Mouse (Mus musculus): ENCODE data around the gene Crybg1. TPM values are rescaled to one million over a fixed set of nuclear protein-coding genes. Genes with fewer than 3 reads are reported as not detected.
A peak's percentile ranks its signal among the peaks of the same experiment; 100 is the strongest.

The Crybg1 gene
- 0.78 and 0.83 TPM in 2 replicates for polyA plus RNA-seq (2016; fragmentation: Nextera tagmentation; extraction: Ambion mirVana)

GRCm38 (mm10) chr10:44148337-44149317 lies at the start of gene Crybg1:
TSS of gene Crybg1 (minus strand) at chr10:44148853.
- Histone ChIP-seq H3K9me3 (no peaks in the 10 kb centered on the region), H3K36me3 (replicated peaks) (no peaks in the 10 kb centered on the region), H3K4me3 (peak within 1 kb of the TSS; percentile 59), H3K27ac (replicated peaks) (no peak within 1 kb of the TSS; the same call in 1 of the 2 replicates), H3K27me3 (replicated peaks; ENCODE audit: low read depth, poor library complexity, severe bottlenecking) (peaks cover 26% of the 10 kb centered on the region), H3K4me1 (peaks cover 13% of the 10 kb centered on the region)
- WGBS, result 3% methylated on average over 53 of the region's 53 CpGs
- DNase-seq (ENCODE audit: low spot score), result peak; percentile 88

DNA sequence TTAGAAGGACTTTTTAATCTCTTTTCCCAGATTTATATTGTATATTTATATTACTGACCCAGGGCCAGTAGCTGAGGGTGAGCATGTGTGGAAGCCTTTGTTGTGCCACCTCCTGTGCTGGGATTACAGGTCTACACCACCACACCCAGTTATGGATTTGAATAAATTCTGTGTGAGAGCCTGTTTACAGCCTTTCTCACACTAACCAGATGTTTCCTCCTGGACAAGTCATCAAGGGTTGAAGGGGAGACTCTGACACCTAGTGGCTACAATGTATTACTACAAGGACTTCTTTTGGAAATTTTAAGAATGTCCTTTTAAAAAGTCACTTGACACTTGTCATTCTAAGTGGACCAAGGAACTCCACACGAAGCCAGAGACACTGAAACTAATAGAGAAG lies 28.7 kb upstream of the Crybg1 start:
- 0% methylated on average over 1 of the region's 1 CpGs for WGBS
- no peak overlapping the region for H3K27ac ChIP-seq (replicated peaks)
- H3K36me3 ChIP-seq (replicated peaks), result no peaks in the 10 kb centered on the region
- no peaks in the 10 kb centered on the region for H3K4me1 ChIP-seq
- H3K4me3 ChIP-seq, result no peak overlapping the region
- DNase-seq (ENCODE audit: low spot score), result no peak
- no peaks in the 10 kb centered on the region for H3K27me3 ChIP-seq (replicated peaks; ENCODE audit: low read depth, poor library complexity, severe bottlenecking)
- no peaks in the 10 kb centered on the region for H3K9me3 ChIP-seq

- Histone ChIP-seq H3K9me3 (no peaks in the 10 kb centered on the region), H3K27ac (replicated peaks) (no peak overlapping the region), H3K27me3 (replicated peaks; ENCODE audit: low read depth, poor library complexity, severe bottlenecking) (no peaks in the 10 kb centered on the region), H3K36me3 (replicated peaks) (no peaks in the 10 kb centered on the region), H3K4me1 (no peaks in the 10 kb centered on the region), H3K4me3 (no peak overlapping the region)
- DNase-seq (ENCODE audit: low spot score), result no peak
Observed at GRCm38 (mm10) chr10:44176548-44176947, 27.9 kb upstream of the Crybg1 start.

DNA sequence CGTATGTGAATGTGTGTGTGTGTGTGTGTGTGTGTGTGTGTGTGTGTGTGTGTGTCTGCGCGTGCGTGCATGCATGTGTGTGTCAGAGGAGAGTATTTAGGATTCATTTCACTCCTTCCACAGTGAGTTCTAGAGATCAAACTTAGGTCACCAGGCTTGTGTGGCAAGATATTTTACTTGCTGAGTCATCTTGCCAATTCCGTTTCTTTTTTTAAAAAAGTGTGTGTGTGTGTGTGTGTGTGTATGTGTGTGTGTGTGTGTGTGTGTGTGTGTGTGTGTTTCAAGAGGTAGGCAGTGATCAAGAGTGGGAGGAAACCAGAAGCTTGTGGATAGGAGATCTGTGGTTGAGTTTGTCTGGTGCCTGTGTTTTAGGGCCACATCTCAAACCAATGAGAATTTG lies 27.5 kb upstream of the Crybg1 start:
- Histone ChIP-seq H3K4me3 (no peak overlapping the region), H3K36me3 (replicated peaks) (no peaks in the 10 kb centered on the region), H3K9me3 (no peaks in the 10 kb centered on the region), H3K27ac (replicated peaks) (no peak overlapping the region), H3K4me1 (no peaks in the 10 kb centered on the region), H3K27me3 (replicated peaks; ENCODE audit: low read depth, poor library complexity, severe bottlenecking) (no peaks in the 10 kb centered on the region)
- 98% methylated on average over 5 of the region's 5 CpGs for WGBS
- no peak for DNase-seq (ENCODE audit: low spot score)

DNA sequence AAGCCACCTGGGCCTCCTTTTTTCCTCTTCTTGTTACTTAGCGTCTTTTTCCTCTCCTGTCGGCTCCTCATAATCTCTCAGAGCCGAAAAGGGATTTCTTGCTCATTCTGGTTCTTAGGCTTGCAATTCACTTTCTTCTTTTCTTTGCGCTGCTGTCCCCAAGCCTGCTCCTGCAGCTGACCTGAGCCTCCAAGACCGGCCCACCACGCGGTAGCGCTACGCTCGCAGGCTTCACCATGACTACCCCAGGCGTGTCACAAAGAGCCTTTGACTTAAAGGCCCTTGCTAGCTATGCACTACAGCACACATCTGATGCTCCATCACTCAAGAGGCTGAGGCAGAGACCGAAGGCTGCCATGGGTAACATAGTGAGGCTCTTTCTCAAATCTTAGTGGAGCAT lies 21.5 kb upstream of the Crybg1 start:
- Histone ChIP-seq H3K4me1 (no peaks in the 10 kb centered on the region), H3K27ac (replicated peaks) (no peak overlapping the region), H3K27me3 (replicated peaks; ENCODE audit: low read depth, poor library complexity, severe bottlenecking) (no peaks in the 10 kb centered on the region), H3K4me3 (no peak overlapping the region), H3K36me3 (replicated peaks) (no peaks in the 10 kb centered on the region), H3K9me3 (no peaks in the 10 kb centered on the region)
- 85% methylated on average over 12 of the region's 12 CpGs for WGBS
- no peak for DNase-seq (ENCODE audit: low spot score)

DNA sequence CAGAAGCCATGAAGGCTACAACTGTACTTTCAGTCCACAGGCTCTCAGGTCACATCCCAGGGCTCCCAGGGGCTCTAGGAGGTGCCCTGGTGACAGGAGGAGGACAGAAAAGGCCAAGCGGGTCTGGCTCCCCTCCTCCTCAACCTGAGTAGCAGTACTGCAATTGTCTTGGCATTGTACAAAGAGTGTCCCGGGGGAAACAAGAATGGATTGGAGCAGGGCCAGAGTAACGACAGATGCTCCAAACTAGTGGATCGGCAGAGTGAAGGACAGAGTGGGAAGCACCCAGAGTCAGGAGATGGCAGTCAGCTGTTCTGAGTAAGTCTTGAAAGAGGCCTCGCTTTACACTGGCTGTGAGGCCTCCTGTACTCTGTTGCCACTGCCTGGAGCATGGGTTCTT lies 18.4 kb upstream of the Crybg1 start:
- 82% methylated on average over 5 of the region's 5 CpGs for WGBS
- no peak for DNase-seq (ENCODE audit: low spot score)

GRCm38 (mm10) chr10:44164258-44164975 lies 15.8 kb upstream of the Crybg1 start:
- Histone ChIP-seq H3K27ac (replicated peaks) (no peak overlapping the region), H3K4me3 (no peak overlapping the region), H3K36me3 (replicated peaks) (no peaks in the 10 kb centered on the region), H3K27me3 (replicated peaks; ENCODE audit: low read depth, poor library complexity, severe bottlenecking) (no peaks in the 10 kb centered on the region), H3K4me1 (no peaks in the 10 kb centered on the region), H3K9me3 (no peaks in the 10 kb centered on the region)
- no peak for DNase-seq (ENCODE audit: low spot score)
- 80% methylated on average over 8 of the region's 8 CpGs for WGBS

More for the DNA sequence above, 18.4 kb upstream of the Crybg1 start:
- Histone ChIP-seq H3K4me3 (no peak overlapping the region), H3K27ac (replicated peaks) (no peak overlapping the region; the same call in 1 of the 2 replicates), H3K27me3 (replicated peaks; ENCODE audit: low read depth, poor library complexity, severe bottlenecking) (no peaks in the 10 kb centered on the region), H3K4me1 (no peaks in the 10 kb centered on the region), H3K36me3 (replicated peaks) (no peaks in the 10 kb centered on the region), H3K9me3 (no peaks in the 10 kb centered on the region)

- no peak overlapping the region for H3K4me3 ChIP-seq
- H3K27me3 ChIP-seq (replicated peaks; ENCODE audit: low read depth, poor library complexity, severe bottlenecking), result no peaks in the 10 kb centered on the region
- no peak overlapping the region for H3K27ac ChIP-seq (replicated peaks)
- no peak for DNase-seq (ENCODE audit: low spot score)
- H3K9me3 ChIP-seq, result no peaks in the 10 kb centered on the region
- H3K36me3 ChIP-seq (replicated peaks), result no peaks in the 10 kb centered on the region
- no peaks in the 10 kb centered on the region for H3K4me1 ChIP-seq
- 91% methylated on average over 4 of the region's 4 CpGs for WGBS
Observed at GRCm38 (mm10) chr10:44163028-44163427, 14.4 kb upstream of the Crybg1 start.

DNA sequence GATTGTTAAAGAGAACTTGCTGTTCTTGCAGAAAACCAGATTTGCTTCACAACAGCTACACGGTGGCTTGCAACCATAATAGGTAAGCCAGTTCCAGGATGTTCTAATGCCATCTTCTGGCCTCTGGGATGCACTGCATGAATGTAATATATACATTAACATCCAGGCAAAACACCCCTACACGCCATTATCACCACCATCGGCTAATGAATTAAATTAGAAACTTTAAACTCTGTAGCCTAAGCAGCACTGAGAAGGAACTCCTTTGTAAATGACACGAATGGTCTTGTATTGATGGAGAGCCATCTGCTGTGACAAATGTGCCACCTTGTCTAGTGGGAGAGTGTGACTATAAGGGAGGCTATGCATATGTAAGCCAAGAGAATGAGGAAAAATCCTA lies 11.5 kb upstream of the Crybg1 start:
- H3K36me3 ChIP-seq (replicated peaks), result no peaks in the 10 kb centered on the region
- no peaks in the 10 kb centered on the region for H3K4me1 ChIP-seq
- 57% methylated on average over 4 of the region's 4 CpGs for WGBS
- no peaks in the 10 kb centered on the region for H3K9me3 ChIP-seq
- no peak overlapping the region for H3K4me3 ChIP-seq
- H3K27me3 ChIP-seq (replicated peaks; ENCODE audit: low read depth, poor library complexity, severe bottlenecking), result no peaks in the 10 kb centered on the region
- no peak overlapping the region for H3K27ac ChIP-seq (replicated peaks)
- DNase-seq (ENCODE audit: low spot score), result no peak

DNA sequence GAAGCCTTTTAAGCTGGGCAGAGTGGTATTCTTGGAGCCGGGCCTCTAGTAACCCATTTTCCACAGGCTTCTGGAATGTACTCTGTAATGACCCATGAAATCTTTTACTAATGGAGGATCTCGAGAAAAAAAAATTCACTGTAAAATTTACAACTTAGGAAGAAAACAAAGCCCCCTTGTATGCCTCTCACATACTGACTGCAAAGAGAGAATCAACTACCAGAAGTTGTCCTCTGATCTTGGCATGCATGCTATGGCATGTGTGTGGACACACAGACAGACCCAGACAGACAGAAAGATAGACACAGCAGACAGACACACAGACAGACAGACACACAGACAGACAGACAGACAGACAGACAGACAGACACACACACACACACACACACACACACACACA lies 8.8 kb upstream of the Crybg1 start:
- Histone ChIP-seq H3K9me3 (no peaks in the 10 kb centered on the region), H3K4me3 (no peak overlapping the region), H3K27ac (replicated peaks) (no peak overlapping the region), H3K4me1 (no peaks in the 10 kb centered on the region), H3K27me3 (replicated peaks; ENCODE audit: low read depth, poor library complexity, severe bottlenecking) (no peaks in the 10 kb centered on the region), H3K36me3 (replicated peaks) (no peaks in the 10 kb centered on the region)
- WGBS, result 58% methylated on average over 2 of the region's 2 CpGs
- no peak for DNase-seq (ENCODE audit: low spot score)

- Histone ChIP-seq H3K9me3 (no peaks in the 10 kb centered on the region), H3K27me3 (replicated peaks; ENCODE audit: low read depth, poor library complexity, severe bottlenecking) (peaks cover 26% of the 10 kb centered on the region), H3K4me1 (peaks cover 13% of the 10 kb centered on the region), H3K4me3 (no peak overlapping the region), H3K36me3 (replicated peaks) (no peaks in the 10 kb centered on the region), H3K27ac (replicated peaks) (no peak overlapping the region)
- 94% methylated on average over 2 of the region's 2 CpGs for WGBS
- no peak for DNase-seq (ENCODE audit: low spot score)
Observed at GRCm38 (mm10) chr10:44150501-44150900, 1.8 kb upstream of the Crybg1 start.

DNA sequence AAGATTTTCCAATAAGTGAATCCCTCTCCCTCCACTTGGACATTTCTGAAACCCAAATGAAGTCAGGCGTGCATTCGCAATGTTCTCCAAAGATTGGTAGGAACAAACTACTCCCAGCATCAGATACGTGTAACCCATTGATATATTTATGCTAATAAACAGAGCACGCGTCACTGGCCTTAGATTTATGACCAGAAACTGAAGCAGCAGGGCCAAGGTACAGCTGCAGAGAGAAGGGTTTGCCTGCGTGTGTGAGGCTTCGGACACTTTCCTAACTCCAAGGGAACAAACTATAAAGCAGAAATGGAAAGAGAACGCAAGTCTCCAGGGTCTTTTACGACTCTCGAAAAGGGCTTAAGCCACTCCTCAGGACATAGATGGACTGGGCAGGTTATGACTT lies 5.3 kb downstream of the Crybg1 start:
- Histone ChIP-seq H3K4me3 (no peak overlapping the region), H3K27ac (replicated peaks) (no peak overlapping the region), H3K27me3 (replicated peaks; ENCODE audit: low read depth, poor library complexity, severe bottlenecking) (peaks cover 8% of the 10 kb centered on the region), H3K9me3 (no peaks in the 10 kb centered on the region), H3K4me1 (peaks cover 2% of the 10 kb centered on the region), H3K36me3 (replicated peaks) (no peaks in the 10 kb centered on the region)
- no peak for DNase-seq (ENCODE audit: low spot score)
- 91% methylated on average over 10 of the region's 10 CpGs for WGBS

Data from embryonic facial prominence, embryonic 10.5 days (tissue).